Mouse (Mus musculus) hindbrain, postnatal 0 days (tissue): ENCODE measurements around the gene Cep63. TPM values are rescaled to one million over a fixed set of nuclear protein-coding genes. Genes with fewer than 3 reads are reported as not detected.
A peak's percentile ranks its signal among the peaks of the same experiment; 100 is the strongest.

ENCODE experiments used
- ATAC-seq: fragments of 200-750 bp; cut with Nextera tagmentation; 2 replicates; pipeline ENCODE4 v1.8.0; 2017; ENCODE audit warnings: mild to moderate bottlenecking, moderate TSS enrichment, moderate library complexity
- DNase-seq: peaks from one replicate; pipeline ENCODE4 v3.0.0-alpha.2; 2015; ENCODE audit warnings: low spot score
- H3K27ac ChIP-seq: fragments of 300-500 bp; sonication (generic); 2 replicates; pipeline ENCODE4 v1.5.1; 2014; ENCODE audit warnings: mild to moderate bottlenecking
- H3K27me3 ChIP-seq: fragments of 300-500 bp; sonication (generic); 2 replicates; pipeline ENCODE4 v1.6.1; 2014; ENCODE audit warnings: low read length, mixed read lengths; ENCODE audit not compliant: insufficient read depth
- H3K36me3 ChIP-seq: fragments of 300-500 bp; sonication (generic); 2 replicates; pipeline ENCODE4 v1.6.1; 2014; ENCODE audit warnings: low read length, mixed read lengths; ENCODE audit not compliant: insufficient read depth
- H3K4me1 ChIP-seq: fragments of 300-500 bp; sonication (generic); 2 replicates; pipeline ENCODE4 v1.6.1; 2014; ENCODE audit warnings: antibody characterized with exemption, low read length, mixed read lengths; ENCODE audit not compliant: insufficient read depth
- H3K4me2 ChIP-seq: fragments of 300-500 bp; sonication (generic); 2 replicates; pipeline ENCODE4 v1.6.1; 2014; ENCODE audit warnings: low read depth, mild to moderate bottlenecking, low read length, moderate library complexity, mixed read lengths
- H3K4me3 ChIP-seq: fragments of 300-500 bp; sonication (generic); 2 replicates; pipeline ENCODE4 v1.5.1; 2014; ENCODE audit warnings: low read length
- H3K9ac ChIP-seq: fragments of 300-500 bp; sonication (generic); replicated peaks from 2 replicates; pipeline ENCODE4 v1.6.1; 2014; ENCODE audit warnings: mild to moderate bottlenecking, low read length, moderate library complexity, mixed read lengths
- H3K9me3 ChIP-seq: fragments of 300-500 bp; sonication (generic); 2 replicates; pipeline ENCODE4 v1.6.1; 2016; ENCODE audit warnings: low read length, mixed read lengths
- CTCF ChIP-seq: IDR thresholded peaks from 2 replicates; pipeline ENCODE4 v1.5.1; 2016; ENCODE audit warnings: antibody characterized with exemption, control low read depth, low read depth
- WGBS: fragments of 180-500 bp; shearing (Covaris S2); extraction: QIAGEN DNeasy Blood & Tissue Kit; methylation state at CpG from one replicate; pipeline ENCODE4 v1.1.7; 2014; 5-methylcytosine and 5-hydroxymethylcytosine counted together
- polyA plus RNA-seq: library from polyadenylated mRNA; unstranded; fragments of >200 nt; fragmentation: Nextera tagmentation; extraction: Ambion mirVana; gene quantifications from 2 replicates; pipeline ENCODE4 v1.2.1, GENCODE M21; 2015
- total RNA-seq: library from RNA; depleted of rRNA; stranded (reverse); fragments of >200 nt; gene quantifications from 2 replicates; pipeline ENCODE4 v1.2.3, GENCODE M21; 2014

Gene Cep63
- total and polyA plus RNA-seq, 2 experiments from 2014 or later: 6.0 to 33.7 TPM

DNA sequence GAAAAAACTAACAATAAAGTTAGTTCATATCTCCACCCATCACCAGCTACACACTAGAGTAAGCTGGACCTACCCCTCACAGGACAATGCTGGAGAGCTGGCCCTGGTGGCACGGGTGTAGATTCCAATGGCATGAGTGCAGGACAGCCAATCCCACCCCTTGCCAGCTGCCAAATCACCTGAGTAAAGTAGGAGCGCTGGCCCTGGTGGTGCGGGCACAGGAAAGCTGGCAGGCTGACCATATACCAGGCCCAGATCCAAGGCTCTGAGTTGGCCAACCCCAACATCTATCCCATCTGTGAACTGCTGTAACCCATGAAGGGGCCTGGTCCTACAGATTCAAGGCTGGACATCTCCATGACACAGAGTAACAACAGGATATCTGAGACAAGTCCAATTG, 17.1 kb downstream of the Cep63 start:
- H3K27me3 ChIP-seq: no peaks in the 10 kb centered on the region
- H3K27ac ChIP-seq: no peak overlapping the region
- TF ChIP-seq CTCF: no peak
- H3K4me3 ChIP-seq: no peak overlapping the region
- ATAC-seq: no peak
- peaks cover 14% of the 10 kb centered on the region for H3K36me3 ChIP-seq
- H3K9ac ChIP-seq: no peak overlapping the region
- no peaks in the 10 kb centered on the region for H3K4me1 ChIP-seq
- no peak overlapping the region for H3K4me2 ChIP-seq
- 88% methylated on average over 3 of the region's 3 CpGs for WGBS
- no peaks in the 10 kb centered on the region for H3K9me3 ChIP-seq
- no peak for DNase-seq

GRCm38 (mm10) chr9:102607471-102607870, 18.9 kb downstream of the Cep63 start:
- Histone ChIP-seq H3K9ac (no peak overlapping the region), H3K4me1 (no peaks in the 10 kb centered on the region), H3K4me2 (no peak overlapping the region), H3K27me3 (no peaks in the 10 kb centered on the region), H3K9me3 (no peaks in the 10 kb centered on the region), H3K27ac (no peak overlapping the region), H3K36me3 (peaks cover 6% of the 10 kb centered on the region; the same call in 1 of the 2 replicates), H3K4me3 (no peak overlapping the region)
- 64% methylated on average over 5 of the region's 5 CpGs for WGBS
- DNase-seq (peak; percentile 19), ATAC-seq (no peak)
- TF ChIP-seq CTCF: peak; percentile 47

DNA sequence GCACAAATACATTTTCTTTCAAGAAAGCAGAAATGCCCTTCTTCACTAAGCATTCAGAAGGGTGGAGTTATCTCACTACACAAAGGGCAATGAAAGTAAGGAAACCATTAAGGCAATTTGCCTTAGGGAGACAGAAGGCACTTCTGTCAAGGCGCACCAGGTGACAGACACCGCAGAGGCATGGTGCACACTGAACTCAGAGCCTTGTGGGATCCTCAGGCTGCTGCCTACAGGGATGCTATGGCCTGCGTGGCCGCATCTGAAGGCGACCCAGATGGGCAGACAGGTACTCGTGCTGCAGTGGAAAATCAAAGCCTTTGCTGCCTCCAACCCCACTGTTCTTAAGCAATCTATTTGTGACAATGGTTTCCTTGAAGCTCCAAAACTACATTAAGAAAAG, 21.2 kb downstream of the Cep63 start:
- TF ChIP-seq CTCF: no peak
- 67% methylated on average over 6 of the region's 6 CpGs for WGBS
- Histone ChIP-seq H3K9ac (no peak overlapping the region), H3K4me2 (no peak overlapping the region), H3K27me3 (no peaks in the 10 kb centered on the region), H3K9me3 (no peaks in the 10 kb centered on the region), H3K36me3 (peaks cover 4% of the 10 kb centered on the region; the same call in 1 of the 2 replicates), H3K4me1 (no peaks in the 10 kb centered on the region), H3K4me3 (no peak overlapping the region), H3K27ac (no peak overlapping the region)
- no peak for DNase-seq
- ATAC-seq: no peak

- no peak overlapping the region for H3K4me3 ChIP-seq
- DNase-seq (no peak), ATAC-seq (no peak)
- TF ChIP-seq CTCF: no peak
- 89% methylated on average over 2 of the region's 2 CpGs for WGBS
- no peak overlapping the region for H3K9ac ChIP-seq
- no peaks in the 10 kb centered on the region for H3K9me3 ChIP-seq
- H3K27me3 ChIP-seq: no peaks in the 10 kb centered on the region
- no peaks in the 10 kb centered on the region for H3K36me3 ChIP-seq
- no peaks in the 10 kb centered on the region for H3K4me1 ChIP-seq
- no peak overlapping the region for H3K4me2 ChIP-seq
- H3K27ac ChIP-seq: no peak overlapping the region
Observed at GRCm38 (mm10) chr9:102601666-102602065, 24.7 kb downstream of the Cep63 start.

DNA sequence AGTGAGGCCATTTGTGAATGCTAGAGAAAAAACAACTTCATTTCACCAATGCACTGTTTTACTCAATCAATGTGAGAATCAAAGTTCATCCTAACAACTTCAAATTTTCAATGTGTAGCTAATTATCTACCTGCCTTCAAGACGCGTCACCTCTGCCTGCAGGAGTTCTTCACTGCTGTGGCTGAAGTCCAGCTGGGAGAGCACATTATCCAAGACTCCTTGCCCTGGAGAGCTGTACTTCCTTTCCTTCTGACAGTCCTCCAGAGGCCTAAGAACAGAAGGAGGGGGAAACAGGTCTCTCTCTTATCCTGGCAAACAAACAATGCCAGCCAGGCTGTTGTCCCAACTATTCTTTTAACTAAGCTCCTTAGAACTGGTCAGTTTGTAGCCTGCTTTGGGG, 25.1 kb downstream of the Cep63 start:
- no peak for DNase-seq
- no peak overlapping the region for H3K27ac ChIP-seq
- no peaks in the 10 kb centered on the region for H3K27me3 ChIP-seq
- H3K4me2 ChIP-seq: no peak overlapping the region
- H3K9ac ChIP-seq: no peak overlapping the region
- no peaks in the 10 kb centered on the region for H3K9me3 ChIP-seq
- H3K36me3 ChIP-seq: peaks cover under 1% of the 10 kb centered on the region; the same call in 1 of the 2 replicates
- 79% methylated on average over 2 of the region's 2 CpGs for WGBS
- no peaks in the 10 kb centered on the region for H3K4me1 ChIP-seq
- no peak overlapping the region for H3K4me3 ChIP-seq
- ATAC-seq: no peak
- no peak for TF ChIP-seq CTCF

DNA sequence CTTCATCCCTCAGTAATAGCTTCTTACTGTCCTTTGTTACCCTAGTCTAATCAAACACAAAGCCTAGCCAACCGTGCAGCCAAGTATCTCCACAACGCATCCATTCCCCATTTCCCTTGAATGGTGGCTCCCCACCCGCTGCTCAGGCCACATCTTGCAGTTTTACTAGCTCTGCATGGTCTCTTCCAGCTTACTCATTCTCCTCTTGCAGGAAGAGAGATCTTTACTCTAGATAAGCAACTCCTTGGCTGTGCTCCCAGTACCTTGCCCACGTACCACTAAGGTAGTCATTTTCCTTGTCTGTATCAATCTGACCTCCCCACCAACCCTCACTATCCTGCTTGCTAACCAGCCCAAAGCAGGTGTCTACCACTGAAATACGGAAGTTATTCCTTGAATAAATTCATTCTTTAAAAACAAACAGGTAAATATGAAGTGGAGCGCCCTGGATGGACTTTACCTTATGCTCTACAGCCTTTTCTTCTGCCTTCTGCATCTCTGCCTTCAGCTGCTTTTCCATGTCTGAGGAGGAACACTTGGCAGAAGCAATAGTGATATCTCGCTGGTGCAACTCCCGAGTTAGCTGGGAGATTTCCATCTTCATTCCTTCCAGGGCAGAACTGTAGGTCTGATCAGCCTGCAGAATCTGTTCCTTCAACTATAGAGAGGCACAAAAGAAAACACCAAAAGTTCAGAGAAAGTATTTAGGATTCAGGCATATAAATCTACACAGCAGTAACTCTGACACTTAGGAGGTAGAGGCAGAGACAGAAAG, 30.5 kb downstream of the Cep63 start:
- Histone ChIP-seq H3K4me2 (no peak overlapping the region), H3K4me1 (0 out of 2 replicates have a peak, but pooled peaks cover 3% of the 10 kb centered on the region), H3K9me3 (no peaks in the 10 kb centered on the region), H3K4me3 (no peak overlapping the region), H3K27ac (no peak overlapping the region), H3K36me3 (peaks cover 10% of the 10 kb centered on the region; the same call in 1 of the 2 replicates), H3K27me3 (no peaks in the 10 kb centered on the region), H3K9ac (no peak overlapping the region)
- ATAC-seq (no peak), DNase-seq (no peak)
- 68% methylated on average over 8 of the region's 8 CpGs for WGBS
- no peak for TF ChIP-seq CTCF
